Mouse (Mus musculus) cerebellum, adult 2 months (tissue): ENCODE data around the gene Thra. TPM values are rescaled to one million over a fixed set of nuclear protein-coding genes. Genes with fewer than 3 reads are reported as not detected.

Experiments
- DNase-seq, 2 experiments: peaks; one replicate each; pipeline ENCODE4 v3.0.0; 2021
- H3K27ac ChIP-seq: fragments of 200-500 bp; 2 replicates; pipeline ENCODE4 v1.5.1; 2012; ENCODE audit warnings: low read length, control low read depth, inconsistent platforms; ENCODE audit not compliant: insufficient read depth
- H3K27me3 ChIP-seq: fragments of 200-500 bp; 2 replicates; pipeline ENCODE4 v1.6.1; 2012; ENCODE audit warnings: inconsistent platforms, mild to moderate bottlenecking, low read length, moderate library complexity; ENCODE audit not compliant: control insufficient read depth, insufficient read depth
- H3K4me1 ChIP-seq: fragments of 200-500 bp; 2 replicates; pipeline ENCODE4 v1.6.1; 2011; ENCODE audit warnings: low read length; ENCODE audit not compliant: control insufficient read depth, insufficient read depth
- H3K4me3 ChIP-seq: fragments of 200-500 bp; replicated peaks from 2 replicates; pipeline ENCODE3; 2011; ENCODE audit warnings: mild to moderate bottlenecking, low read depth, low read length, control low read depth; ENCODE audit not compliant: insufficient read depth
- CTCF ChIP-seq: fragments of 200-500 bp; IDR thresholded peaks from 2 replicates; pipeline ENCODE4 v1.5.1; 2011; ENCODE audit warnings: low read depth, mild to moderate bottlenecking, control low read depth, low read length, moderate library complexity, borderline replicate concordance; ENCODE audit not compliant: insufficient read depth
- POLR2A ChIP-seq: fragments of 200-500 bp; IDR thresholded peaks from 2 replicates; pipeline ENCODE4 v1.6.1; 2011; ENCODE audit warnings: low read length, control low read depth, borderline replicate concordance; ENCODE audit not compliant: insufficient read depth
- WGBS: fragments of 180-500 bp; shearing (Covaris S2); methylation state at CpG from one replicate; pipeline ENCODE4 v1.1.7; 2018; 5-methylcytosine and 5-hydroxymethylcytosine counted together
- polyA plus RNA-seq: library from polyadenylated mRNA; depleted of rRNA; stranded (reverse); fragments of >200 nt; gene quantifications from 2 replicates; pipeline ENCODE4 v1.2.3, GENCODE M21; 2012; rRNA removed

The Thra gene
- polyA plus RNA-seq, 1 experiment, result 447 TPM

GRCm38 (mm10) chr11:98797306-98797705, 56.9 kb downstream of the Thra start:
- peak overlapping the region; percentile 84 for H3K4me3 ChIP-seq
- no peaks in the 10 kb centered on the region for H3K27me3 ChIP-seq
- under 1% methylated on average over 5 of the region's 5 CpGs for WGBS
- H3K4me1 ChIP-seq, result peaks cover 5% of the 10 kb centered on the region; the same call in 1 of the 2 replicates
- peak overlapping the region; percentile 65 for H3K27ac ChIP-seq
- TF ChIP-seq CTCF, result no peak
- TF ChIP-seq POLR2A, result no peak
- peak; percentile 44 to 50 for DNase-seq

GRCm38 (mm10) chr11:98797909-98798308, 57.5 kb downstream of the Thra start:
- H3K4me3 ChIP-seq, result peak overlapping the region; percentile 84
- peak overlapping the region; percentile 65; the same call in 1 of the 2 replicates for H3K27ac ChIP-seq
- 17% methylated on average over 4 of the region's 4 CpGs for WGBS
- H3K27me3 ChIP-seq, result no peaks in the 10 kb centered on the region
- H3K4me1 ChIP-seq, result peaks cover 5% of the 10 kb centered on the region; the same call in 1 of the 2 replicates
- DNase-seq, result no peak
- TF ChIP-seq POLR2A, result no peak
- no peak for TF ChIP-seq CTCF

GRCm38 (mm10) chr11:98804605-98805004, 64.2 kb downstream of the Thra start, which contains the start of gene Casc3:
TSS of gene Casc3 (plus strand) at chr11:98804905.
- Histone ChIP-seq H3K4me1 (peaks cover 7% of the 10 kb centered on the region; the same call in 1 of the 2 replicates), H3K27me3 (no peaks in the 10 kb centered on the region), H3K4me3 (no peak within 1 kb of the TSS), H3K27ac (no peak within 1 kb of the TSS)
- no peak for TF ChIP-seq POLR2A
- TF ChIP-seq CTCF, result no peak
- 93% methylated on average over 5 of the region's 5 CpGs for WGBS
- DNase-seq, result no peak

- TF ChIP-seq POLR2A, result no peak
- TF ChIP-seq CTCF, result no peak
- WGBS, result 77% methylated on average over 2 of the region's 2 CpGs
- H3K27ac ChIP-seq, result no peak overlapping the region
- no peak for DNase-seq
- H3K27me3 ChIP-seq, result no peaks in the 10 kb centered on the region
- H3K4me3 ChIP-seq, result no peak overlapping the region
- peaks cover 12% of the 10 kb centered on the region; the same call in 1 of the 2 replicates for H3K4me1 ChIP-seq
These were observed 68.0 kb downstream of the Thra start for GRCm38 (mm10) chr11:98808417-98808816.

- no peak for TF ChIP-seq CTCF
- peak; percentile 76 for TF ChIP-seq POLR2A
- under 1% methylated on average over 83 of the region's 84 CpGs for WGBS
- DNase-seq, result peak; percentile 99
- peak overlapping the region; percentile 79 for H3K4me3 ChIP-seq
- H3K27ac ChIP-seq, result peak overlapping the region; percentile 89
- H3K27me3 ChIP-seq, result no peaks in the 10 kb centered on the region
- H3K4me1 ChIP-seq, result peaks cover 12% of the 10 kb centered on the region; the same call in 1 of the 2 replicates
These were observed 69.2 kb downstream of the Thra start for GRCm38 (mm10) chr11:98809457-98810290.

- DNase-seq, result no peak
- peak overlapping the region; percentile 79 for H3K4me3 ChIP-seq
These were observed 70.2 kb downstream of the Thra start for GRCm38 (mm10) chr11:98810686-98811085.

GRCm38 (mm10) chr11:98816706-98817239, 76.3 kb downstream of the Thra start:
- TF ChIP-seq POLR2A, result no peak
- no peak for TF ChIP-seq CTCF
- Histone ChIP-seq H3K27ac (no peak overlapping the region), H3K4me3 (no peak overlapping the region), H3K27me3 (no peaks in the 10 kb centered on the region), H3K4me1 (no peaks in the 10 kb centered on the region)
- 60% methylated on average over 1 of the region's 1 CpGs for WGBS
- DNase-seq, result no peak

More at GRCm38 (mm10) chr11:98810686-98811085, 70.2 kb downstream of the Thra start:
- 50% methylated on average over 7 of the region's 7 CpGs for WGBS
- Histone ChIP-seq H3K27ac (no peak overlapping the region), H3K27me3 (no peaks in the 10 kb centered on the region), H3K4me1 (peaks cover 12% of the 10 kb centered on the region; the same call in 1 of the 2 replicates)
- TF ChIP-seq POLR2A (no peak), CTCF (no peak)

Other genes starting within 250 kb of the Thra start
- 0.07 and 0.10 TPM in 2 replicates for gene Ikzf3, start 194.6 kb upstream of the Thra start, polyA plus RNA-seq
- 0.13 and 0.20 TPM in 2 replicates for gene Zpbp2, start 189.5 kb upstream of the Thra start, polyA plus RNA-seq
- 64.6 and 66.8 TPM in 2 replicates for gene Ormdl3, start 153.3 kb upstream of the Thra start, polyA plus RNA-seq
- gene Lrrc3c, start 142.3 kb upstream of the Thra start, polyA plus RNA-seq, result 0.41 TPM in 1 of 2 replicates, not detected in the other
- gene Gm12355, start 115.0 kb upstream of the Thra start, polyA plus RNA-seq, result 0.33 and 0.35 TPM in 2 replicates
- not detected in 2 replicates for gene Gsdma3, start 114.3 kb upstream of the Thra start, polyA plus RNA-seq
- gene Gsdma2, start 93.9 kb upstream of the Thra start, polyA plus RNA-seq, result not detected in 2 replicates
- 0.13 and 0.28 TPM in 2 replicates for gene Gsdma, start 76.3 kb upstream of the Thra start, polyA plus RNA-seq
- 205 and 207 TPM in 2 replicates for gene Psmd3, start 58.1 kb upstream of the Thra start, polyA plus RNA-seq
- gene Csf3, start 39.4 kb upstream of the Thra start, polyA plus RNA-seq, result not detected in 2 replicates
- 105 and 108 TPM in 2 replicates for gene Med24, start 11.2 kb upstream of the Thra start, polyA plus RNA-seq
- gene Nr1d1, start 34.7 kb downstream of the Thra start, polyA plus RNA-seq, result 144 and 167 TPM in 2 replicates
- 99.1 and 103 TPM in 2 replicates for gene Msl1, start 54.9 kb downstream of the Thra start, polyA plus RNA-seq
- gene Casc3, start 64.3 kb downstream of the Thra start, polyA plus RNA-seq, result 55.5 TPM in 2 replicates
- gene Rapgefl1, start 96.1 kb downstream of the Thra start, polyA plus RNA-seq, result 56.8 and 58.0 TPM in 2 replicates
- gene Wipf2, start 123.0 kb downstream of the Thra start, polyA plus RNA-seq, result 25.8 and 27.3 TPM in 2 replicates
- gene Cdc6, start 167.2 kb downstream of the Thra start, polyA plus RNA-seq, result 0.30 and 0.36 TPM in 2 replicates
- gene Rara, start 187.2 kb downstream of the Thra start, polyA plus RNA-seq, result 13.5 and 15.4 TPM in 2 replicates
- 1.2 and 2.1 TPM in 2 replicates for gene Gjd3, start 242.4 kb downstream of the Thra start, polyA plus RNA-seq